Mouse (Mus musculus) ES-E14 (cell line): ENCODE data around the gene Itih3.

Experiments
- CHD2 ChIP-seq: IDR thresholded peaks from 2 replicates; pipeline ENCODE4 v1.6.1; 2014; ENCODE audit warnings: mild to moderate bottlenecking, low read depth, low read length, inconsistent platforms
- HCFC1 ChIP-seq: IDR thresholded peaks from 2 replicates; pipeline ENCODE4 v1.6.1; 2012; ENCODE audit warnings: low read length, inconsistent platforms, borderline replicate concordance; ENCODE audit not compliant: insufficient read depth
- MAFK ChIP-seq: IDR thresholded peaks from 2 replicates; pipeline ENCODE4 v1.6.1; 2014; ENCODE audit warnings: mild to moderate bottlenecking, low read depth, low read length, inconsistent platforms; ENCODE audit not compliant: insufficient read depth
- ZC3H11A ChIP-seq: IDR thresholded peaks from 2 replicates; pipeline ENCODE4 v1.6.1; 2012; ENCODE audit warnings: low read depth, mild to moderate bottlenecking, inconsistent platforms, low read length, borderline replicate concordance
- ZNF384 ChIP-seq: IDR thresholded peaks from 2 replicates; pipeline ENCODE4 v1.6.1; 2012; ENCODE audit warnings: low read depth, low read length, inconsistent platforms

- no peak for TF ChIP-seq ZNF384
- TF ChIP-seq MAFK = no peak
- TF ChIP-seq CHD2 = no peak
- TF ChIP-seq HCFC1 = no peak
- no peak for TF ChIP-seq ZC3H11A
These were observed 9.8 kb upstream of the Itih3 start for GRCm38 (mm10) chr14:30933351-30933750.
